Mouse (Mus musculus) spleen, adult 12 weeks (tissue): Measurements from ENCODE around the gene Ccdc62.

Experiments used
- DNase-seq: peaks from one replicate; pipeline ENCODE4 v3.0.0; 2022; ENCODE audit warnings: low spot score

The Ccdc62 gene

GRCm38 (mm10) chr5:124004356-124005150 lies 74.1 kb downstream of the Ccdc62 start:
- no peak for DNase-seq

- DNase-seq: no peak
Measured at GRCm38 (mm10) chr5:124005151-124005500, 74.6 kb downstream of the Ccdc62 start.

- DNase-seq: no peak
Measured at GRCm38 (mm10) chr5:124005591-124005990, 75.1 kb downstream of the Ccdc62 start.

DNA sequence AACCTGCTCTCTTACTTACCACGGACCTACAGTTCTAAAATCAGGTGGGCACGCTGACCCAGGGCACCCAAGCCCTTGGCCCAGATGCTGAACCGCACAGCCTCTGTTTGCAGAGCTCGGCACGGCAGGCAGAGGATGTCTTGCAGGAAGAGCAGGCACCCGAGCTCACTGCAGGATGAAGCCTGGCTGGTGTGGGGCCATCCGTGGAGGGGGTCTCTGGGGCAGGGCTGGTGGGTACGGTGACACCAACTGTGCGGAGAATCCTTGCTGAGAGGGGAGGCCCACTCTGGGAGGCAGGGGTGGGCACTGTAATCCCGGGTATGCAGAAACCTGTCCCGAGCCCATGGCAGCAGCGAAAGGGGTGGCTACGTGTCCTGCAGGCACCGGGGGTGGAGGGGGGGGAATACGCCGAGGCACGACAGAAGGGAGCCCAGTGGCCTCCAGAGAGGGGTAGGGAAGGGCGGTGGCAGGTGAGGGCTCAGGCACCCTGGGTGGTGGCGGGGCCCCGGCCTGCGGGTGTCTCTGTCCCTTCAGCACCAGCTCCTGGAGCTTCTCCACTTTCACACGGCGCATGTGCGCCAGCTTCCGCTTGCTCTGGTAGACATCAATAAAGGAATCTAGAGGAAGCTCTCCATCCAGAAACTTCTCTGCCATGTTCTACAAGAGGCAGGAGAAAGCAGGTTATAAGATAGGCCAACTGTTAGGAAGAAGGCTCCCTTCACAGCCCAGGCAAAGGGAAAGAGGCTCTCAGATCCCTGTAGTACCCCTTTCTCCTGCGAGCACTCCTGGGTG lies 75.8 kb downstream of the Ccdc62 start:
- DNase-seq: no peak

DNA sequence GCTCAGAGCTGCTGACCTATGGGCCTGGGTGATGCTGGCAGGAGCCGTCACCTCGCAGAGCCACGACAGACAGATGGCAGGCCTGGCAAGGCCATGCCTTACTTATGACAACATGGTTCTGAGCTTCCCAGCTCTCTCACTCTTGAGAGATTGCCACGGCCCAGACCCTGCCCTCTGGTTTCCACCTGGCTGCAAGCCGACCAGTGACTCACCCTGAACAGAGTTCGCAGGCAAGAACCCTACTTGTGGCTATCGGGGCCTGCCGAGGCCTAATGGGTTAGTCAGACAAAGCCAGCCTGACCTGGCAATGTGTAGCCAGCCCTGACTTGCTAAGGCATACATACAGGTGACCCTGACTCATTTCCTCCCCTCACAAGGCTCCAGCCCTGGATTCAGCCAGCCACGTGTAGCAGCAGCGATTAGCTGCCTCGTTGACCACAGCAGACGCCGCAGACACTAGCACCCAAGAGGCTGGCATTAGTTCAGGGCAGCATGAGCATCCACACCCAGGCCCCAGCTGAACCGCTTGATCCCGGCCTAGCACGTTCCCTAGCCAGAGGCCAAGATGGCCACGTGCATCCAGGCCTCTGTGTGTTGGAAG lies 76.5 kb downstream of the Ccdc62 start:
- DNase-seq: no peak

DNA sequence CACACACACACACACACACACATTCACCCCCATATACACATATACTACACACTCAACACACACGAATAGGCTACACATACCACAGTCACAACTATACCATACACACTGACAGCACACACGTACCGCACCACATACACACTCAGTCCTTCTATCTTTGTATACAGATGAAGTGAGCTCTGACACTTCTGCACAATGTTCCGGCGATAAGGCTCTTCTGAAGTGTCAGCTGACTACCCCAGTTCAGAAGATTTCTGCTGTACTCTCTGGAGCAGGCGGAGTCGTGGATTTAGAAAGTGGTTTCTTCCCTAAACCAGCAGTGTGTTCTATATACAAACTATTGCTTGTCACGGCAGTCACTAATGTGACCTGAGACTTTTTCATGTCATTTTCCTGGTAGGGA lies 79.6 kb downstream of the Ccdc62 start:
- no peak for DNase-seq

- DNase-seq: no peak
Measured at GRCm38 (mm10) chr5:124010910-124011655, 80.6 kb downstream of the Ccdc62 start.

DNA sequence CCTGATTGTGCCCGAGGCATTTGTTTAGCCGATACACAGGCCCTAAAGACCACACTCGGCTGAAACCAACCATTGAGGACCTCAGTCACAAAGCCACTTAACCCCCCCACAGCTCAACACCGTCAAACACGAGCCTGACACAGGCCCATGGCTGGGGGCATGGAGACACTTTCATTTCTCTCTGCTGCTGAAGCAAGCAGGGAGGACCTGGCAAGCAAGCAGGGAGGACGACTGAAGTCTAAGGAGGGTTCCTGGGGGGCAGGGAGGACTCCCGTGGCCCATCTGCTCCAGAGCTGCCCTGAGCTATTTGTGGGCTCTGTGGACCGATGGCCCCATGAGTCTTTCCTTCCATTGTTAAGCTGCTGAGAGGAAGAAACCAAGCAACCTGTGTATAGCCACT lies 81.4 kb downstream of the Ccdc62 start:
- DNase-seq: no peak

DNA sequence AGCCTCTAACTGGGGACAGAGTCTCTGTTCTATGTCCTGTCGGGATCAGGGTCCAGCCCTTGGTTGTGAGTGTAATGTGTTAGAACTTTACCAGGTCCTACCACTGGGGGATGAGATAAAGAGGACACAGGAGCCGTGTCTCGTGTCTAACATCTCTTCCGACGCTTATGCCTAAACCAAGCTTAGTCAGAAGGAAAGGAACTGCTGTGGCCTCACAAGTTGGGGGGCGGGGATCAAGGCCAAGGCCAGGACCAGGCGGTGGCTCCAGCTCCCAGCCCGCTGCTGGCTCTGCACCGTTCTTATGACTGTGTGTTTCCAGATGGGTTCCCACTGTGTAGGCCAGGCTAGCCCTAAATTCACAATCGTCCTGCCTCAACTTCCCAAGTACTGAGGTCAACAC lies 82.4 kb downstream of the Ccdc62 start:
- no peak for DNase-seq

- no peak for DNase-seq
Measured at GRCm38 (mm10) chr5:124013747-124014146, 83.3 kb downstream of the Ccdc62 start.

GRCm38 (mm10) chr5:124014180-124014579 lies 83.7 kb downstream of the Ccdc62 start:
- DNase-seq: no peak

DNA sequence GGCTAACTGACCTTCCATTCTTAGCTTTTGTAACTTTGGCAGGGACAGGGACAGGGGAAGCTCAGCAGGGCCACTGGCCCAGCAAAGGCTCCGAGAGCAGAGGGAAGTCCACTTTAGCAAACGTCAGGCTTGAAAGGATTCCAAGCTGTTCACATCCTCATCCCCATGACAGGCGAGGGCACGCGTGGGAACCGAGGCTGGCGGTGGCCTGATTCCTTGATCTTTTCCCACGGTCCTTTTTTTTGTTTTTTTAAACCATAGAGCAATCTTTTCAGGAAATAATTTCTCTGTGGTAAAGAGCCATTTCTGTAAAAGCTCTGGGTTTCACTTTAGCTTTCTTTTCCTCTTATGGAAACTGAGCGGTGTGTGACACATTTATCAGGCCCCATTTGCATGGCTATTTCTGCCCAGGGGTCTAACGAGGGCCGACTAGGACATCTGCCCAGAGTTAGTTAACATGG lies 84.3 kb downstream of the Ccdc62 start:
- no peak for DNase-seq

DNA sequence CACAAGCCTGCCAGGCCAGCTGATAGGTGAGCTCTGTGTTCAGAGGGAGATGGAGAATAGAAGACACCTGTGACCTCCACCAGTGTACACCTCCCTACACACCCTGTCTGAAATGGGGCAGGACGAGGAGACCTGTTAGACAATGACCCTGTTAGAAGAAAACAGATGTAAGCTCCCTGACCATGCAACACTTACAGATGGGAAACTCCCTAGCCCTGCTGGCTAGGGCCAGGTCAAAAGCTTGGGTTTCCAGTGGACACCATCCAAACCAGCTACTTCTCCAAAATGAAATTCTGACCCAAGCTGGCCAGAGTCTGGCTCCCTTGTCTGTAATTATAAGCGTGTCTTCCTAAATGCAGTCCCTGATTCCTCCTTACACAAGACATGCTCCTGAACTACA lies 85.2 kb downstream of the Ccdc62 start:
- DNase-seq: no peak

DNA sequence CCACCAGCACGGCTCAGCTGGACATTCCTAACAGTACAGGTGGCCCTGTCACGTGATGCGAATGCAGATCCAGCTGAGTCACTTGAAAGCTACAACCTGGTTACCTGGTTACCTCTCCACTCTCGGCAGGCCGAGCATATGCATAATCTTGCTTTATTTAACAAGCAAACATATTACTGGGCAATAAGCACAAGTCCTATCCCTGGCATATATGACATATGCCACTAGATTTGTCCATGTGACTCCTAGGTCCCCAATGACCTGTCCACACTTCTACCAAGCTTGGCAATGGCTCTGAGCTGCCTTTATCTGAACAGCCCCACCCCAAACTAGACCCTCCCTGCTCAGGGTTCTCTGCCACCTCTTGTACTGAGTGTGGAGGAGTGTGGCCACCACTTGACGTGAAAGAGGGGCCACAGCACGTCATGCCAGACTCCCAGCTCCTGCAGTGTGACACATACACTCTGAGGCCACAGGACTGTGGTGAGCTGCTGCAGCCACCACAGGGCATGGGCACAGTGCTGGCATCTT lies 85.9 kb downstream of the Ccdc62 start:
- no peak for DNase-seq

DNA sequence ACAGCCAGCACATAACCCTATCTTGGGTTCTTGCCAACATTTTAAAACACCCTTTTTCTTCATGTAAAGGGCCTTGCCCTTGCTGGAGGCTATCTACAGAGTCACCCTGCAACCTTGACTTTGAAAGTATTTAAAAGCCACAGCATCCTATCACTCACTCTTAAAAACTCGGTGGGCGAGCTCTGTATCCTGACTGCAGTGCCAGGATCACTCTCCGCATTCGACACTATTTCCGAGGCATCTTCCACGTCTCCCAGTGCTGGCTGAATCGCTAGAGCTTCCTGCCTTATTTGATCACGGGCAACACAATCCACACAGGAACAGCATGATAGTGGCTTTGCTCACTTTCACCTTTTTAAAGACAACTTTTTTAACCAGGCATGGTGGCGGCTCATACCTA lies 87.5 kb downstream of the Ccdc62 start:
- DNase-seq: no peak

DNA sequence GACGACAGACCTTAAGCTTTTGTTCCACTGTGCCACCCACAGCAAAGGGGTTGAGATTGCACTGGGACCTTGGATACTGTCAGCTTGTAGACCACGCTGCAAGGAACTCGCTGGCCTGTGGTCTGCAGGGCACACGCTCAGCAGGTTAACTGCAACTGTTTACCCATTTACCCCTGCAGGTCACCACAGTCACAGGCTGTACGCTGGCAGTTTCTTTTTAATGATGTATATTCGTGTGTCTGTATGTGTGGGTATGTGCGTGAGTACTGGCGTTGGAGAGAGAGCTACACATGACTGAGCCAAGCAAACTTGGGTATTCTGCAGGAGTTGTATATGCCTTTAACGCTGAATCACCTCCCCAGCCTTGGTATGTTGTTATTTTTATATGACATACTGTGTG lies 88.2 kb downstream of the Ccdc62 start:
- DNase-seq: no peak
